Mouse (Mus musculus): ENCODE data around the gene Calm1.

GRCm38 (mm10) chr12:100234919-100235318 is 35.7 kb downstream of the Calm1 start:
- TF ChIP-seq MXI1 (IDR thresholded peaks at IDR 0.05; ENCODE audit: low read depth, low read length) (no peak), CTCF (IDR thresholded peaks at IDR 0.05 in 2 of 3, conservative IDR thresholded peaks at IDR 0.05 in 1 of 3; ENCODE audit: control insufficient read depth in 1 of 3, insufficient read depth in 1 of 3, low read depth in 2 of 3, low read length in 3 of 3, poor library complexity in 1 of 3, severe bottlenecking in 1 of 3) (no peak), POLR2A (IDR thresholded peaks at IDR 0.05; ENCODE audit: control insufficient read depth in 1 of 2, insufficient read depth in 1 of 2, low read depth in 1 of 2, low read length in 2 of 2, poor library complexity in 1 of 2) (no peak), EP300 (IDR thresholded peaks at IDR 0.05; ENCODE audit: low read depth in 1 of 2, low read length in 2 of 2) (no peak), ZMIZ1 (IDR thresholded peaks at IDR 0.05; ENCODE audit: low read depth, low read length) (no peak), ELF1 (IDR thresholded peaks at IDR 0.05; ENCODE audit: low read depth, low read length) (no peak), BHLHE40 (IDR thresholded peaks at IDR 0.05; ENCODE audit: borderline replicate concordance, low read depth, low read length) (no peak), CHD1 (IDR thresholded peaks at IDR 0.05; ENCODE audit: low read depth, low read length) (no peak), JUND (IDR thresholded peaks at IDR 0.05; ENCODE audit: low read depth, low read length) (no peak)

Measured in MEL (cell line).